Mouse (Mus musculus) T-helper 1 cell (primary cell): ENCODE data around the gene Cnn2.
"Not testable (repeated sequence)": the region's sequence is repeated elsewhere in the genome, so short reads cannot be mapped to it uniquely, and the experiment has no call there.

Source experiments
- in situ Hi-C: fragments of 300-600 bp; cut with MboI, MseI; formaldehyde crosslinking; loops from one replicate; pipeline ENCODE4 v1.15.1; 2025; ENCODE audit warnings: high pct_unique_total_duplicates

Cnn2 gene

GRCm38 (mm10) chr10:80033511-80034391, 45.4 kb downstream of the Cnn2 start:
- in situ Hi-C loops, result loop anchor here (5.0 kb wide), 1 partner anchor 36 kb away; the partner anchor contains the start of gene Abca7

- in situ Hi-C loops, result no loop called here
Measured at GRCm38 (mm10) chr10:80035148-80035547, 46.8 kb downstream of the Cnn2 start.

GRCm38 (mm10) chr10:80035686-80036085, 47.3 kb downstream of the Cnn2 start:
- in situ Hi-C loops, result no loop called here

GRCm38 (mm10) chr10:80036832-80037231, 48.4 kb downstream of the Cnn2 start:
- in situ Hi-C loops, result no loop called here

GRCm38 (mm10) chr10:80039559-80039979, 51.2 kb downstream of the Cnn2 start, which contains the start of gene Polr2e:
TSS of gene Polr2e (minus strand) at chr10:80039795.
- in situ Hi-C loops, result no loop called here

- in situ Hi-C loops, result not testable (repeated sequence)
Measured at GRCm38 (mm10) chr10:80041409-80042060, 53.2 kb downstream of the Cnn2 start.

- in situ Hi-C loops, result no loop called here
Measured at GRCm38 (mm10) chr10:80044087-80044486, 55.7 kb downstream of the Cnn2 start.

GRCm38 (mm10) chr10:80045364-80045763, 57.0 kb downstream of the Cnn2 start:
- in situ Hi-C loops, result not testable (repeated sequence)
